Comparison of ENCODE assay signal across 14 mouse cellular contexts in genomic region chr5:49660598-49660997, GRCm38 (mm10).
"Had no signal": no experiment of that assay in that cellular context is flagged by ENCODE, and none has a peak within 500 bp of the region (broad histone marks: within the 10 kb centered on the region; RNA-seq: fewer than 3 reads in every experiment).

No protein-coding gene starts in this region.

- DNase-seq: lung, adult 18-20 months; lung, embryonic 14.5 days; lung, postnatal 10 days; lung, postnatal 4 days; midbrain, embryonic 14.5 days; retina, postnatal 1 day; right cerebral cortex, adult 18-20 months; right cerebral cortex, postnatal 25 days; right cerebral cortex, postnatal 4 days; spleen, adult 18-20 months; thymus, adult 18-20 months; thymus, postnatal 14 days; thymus, postnatal 36 days had no signal

- ATAC-seq: midbrain, embryonic 16.5 days had no signal
